ENCODE assay signal across 27 mouse cellular contexts in genomic region chr1:32626060-32626459, GRCm38 (mm10).
"Had no signal": no experiment of that assay in that cellular context is flagged by ENCODE, and none has a peak within 500 bp of the region (broad histone marks: within the 10 kb centered on the region; RNA-seq: fewer than 3 reads in every experiment).

No protein-coding gene starts in this region.

- H3K9me3 ChIP-seq: heart, embryonic 10.5 days; heart, embryonic 12.5 days; hindbrain, embryonic 10.5 days; intestine, embryonic 15.5 days; limb, embryonic 10.5 days; limb, embryonic 12.5 days; liver, embryonic 13.5 days had no signal

- H3K27ac ChIP-seq: gastrocnemius, adult 2 months; heart, embryonic 10.5 days; hindbrain, embryonic 10.5 days; hindbrain, embryonic 12.5 days; hindbrain, embryonic 14.5 days; intestine, embryonic 15.5 days; layer of hippocampus, adult 2 months; left cerebral cortex, adult 2 months; limb, embryonic 10.5 days; limb, embryonic 12.5 days; liver, embryonic 13.5 days had no signal

- ATAC-seq: hindbrain, embryonic 16.5 days; inflammation-experienced regulatory T-cells, adult 6 months; intestine, embryonic 15.5 days; intestine, postnatal 0 days had no signal

- H3K4me3 ChIP-seq: gastrocnemius, adult 2 months; heart, embryonic 10.5 days; heart, embryonic 12.5 days; hindbrain, embryonic 10.5 days; hindbrain, embryonic 12.5 days; intestine, embryonic 15.5 days; layer of hippocampus, adult 2 months; left cerebral cortex, adult 2 months; limb, embryonic 10.5 days; limb, embryonic 12.5 days; liver, embryonic 13.5 days had no signal

- H3K36me3 ChIP-seq: heart, embryonic 10.5 days; heart, embryonic 12.5 days; hindbrain, embryonic 10.5 days; hindbrain, embryonic 12.5 days; intestine, embryonic 15.5 days; limb, embryonic 10.5 days; limb, embryonic 12.5 days; liver, embryonic 13.5 days had no signal

- H3K4me2 ChIP-seq: heart, embryonic 12.5 days; hindbrain, embryonic 12.5 days; hindbrain, embryonic 14.5 days; intestine, embryonic 15.5 days; limb, embryonic 12.5 days; liver, embryonic 11.5 days; liver, embryonic 13.5 days had no signal

- H3K27me3 ChIP-seq: heart, embryonic 12.5 days; hindbrain, embryonic 12.5 days; intestine, embryonic 15.5 days; limb, embryonic 12.5 days; liver, embryonic 13.5 days had no signal

- H3K9ac ChIP-seq: heart, embryonic 12.5 days; hindbrain, embryonic 12.5 days; hindbrain, embryonic 14.5 days; intestine, embryonic 15.5 days; limb, embryonic 12.5 days; liver, embryonic 13.5 days had no signal

- H3K4me1 ChIP-seq: heart, embryonic 10.5 days; heart, embryonic 12.5 days; hindbrain, embryonic 10.5 days; hindbrain, embryonic 12.5 days; intestine, embryonic 15.5 days; limb, embryonic 10.5 days; limb, embryonic 12.5 days; liver, embryonic 13.5 days had no signal

- DNase-seq: gastrocnemius, adult 2 months; gastrocnemius, postnatal 10 days; gastrocnemius, postnatal 25 days; heart, adult 18-20 months; heart, postnatal 10 days; heart, postnatal 4 days; kidney, adult 18-20 months; kidney, adult 8-10 months; kidney, postnatal 10 days; kidney, postnatal 25 days; kidney, postnatal 4 days; liver; liver, embryonic 13.5 days had no signal
